Mouse (Mus musculus): ENCODE measurements around the gene Kcnq1. TPM values are rescaled to one million over a fixed set of nuclear protein-coding genes. Genes with fewer than 3 reads are reported as not detected.

Gene Kcnq1
- total RNA-seq, 2 experiments from 2014 or later, result 0.84 to 1.4 TPM

DNA sequence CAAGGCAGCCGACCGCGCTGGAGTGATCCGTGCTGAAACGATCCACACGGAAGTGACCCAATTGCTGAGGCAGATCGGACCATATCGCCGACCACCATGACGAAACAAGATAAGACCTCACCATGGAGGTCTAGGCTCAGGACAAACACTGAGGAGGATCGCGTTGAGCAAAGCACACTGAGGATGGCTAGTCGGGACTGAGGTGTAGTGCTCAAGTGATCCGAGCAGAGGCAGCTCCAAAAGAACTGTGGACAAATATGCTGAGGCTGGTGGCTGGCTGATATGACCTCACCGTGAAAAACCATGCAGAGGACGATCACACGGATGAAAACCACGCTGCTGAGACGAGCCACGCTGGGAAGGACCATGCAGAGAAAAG lies 189.8 kb downstream of the Kcnq1 start:
- intact Hi-C loops (cut with DNase I; ENCODE audit: low total_unique reads), result no loop called here
- no peak for DNase-seq

DNA sequence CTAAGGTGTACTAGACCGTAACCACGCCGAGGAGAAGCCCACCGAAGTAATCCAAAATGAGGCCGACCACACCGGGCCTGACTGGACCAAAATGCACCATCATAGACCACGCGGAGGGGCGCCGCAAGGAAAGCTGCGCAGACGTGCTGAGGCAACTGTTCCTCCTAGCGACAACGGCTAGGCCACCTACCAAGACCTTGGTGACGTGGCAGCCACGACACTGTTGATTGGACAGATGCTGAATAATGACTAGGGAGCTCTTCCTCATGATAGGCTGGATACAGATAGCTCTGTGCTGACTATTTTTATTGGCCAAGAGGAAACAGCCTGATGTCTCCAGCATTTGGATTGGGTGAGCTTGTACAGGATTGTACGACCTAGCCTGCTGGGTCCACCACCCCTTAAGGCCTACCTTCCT lies 190.2 kb downstream of the Kcnq1 start:
- intact Hi-C loops (cut with DNase I; ENCODE audit: low total_unique reads), result no loop called here

DNA sequence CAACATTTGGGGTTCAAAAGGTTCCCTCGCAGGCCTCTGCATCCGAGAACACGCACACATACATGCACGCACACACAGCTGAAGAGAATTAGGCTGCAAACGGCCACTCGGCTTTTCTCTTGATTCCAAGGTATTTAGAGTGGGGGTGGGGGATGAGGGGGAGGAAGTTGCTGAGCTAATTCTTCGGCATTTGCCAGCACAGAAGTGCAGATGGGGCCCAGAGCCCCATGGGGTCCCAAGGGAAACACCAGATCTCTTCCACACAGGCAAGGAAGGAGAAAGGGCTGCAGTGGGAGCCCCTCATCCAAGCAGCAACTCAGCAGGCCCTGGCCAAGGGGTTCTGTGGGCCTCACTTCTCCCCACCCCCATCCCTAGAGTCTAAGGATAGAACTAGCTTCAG lies 193.9 kb downstream of the Kcnq1 start:
- no peak for DNase-seq
- intact Hi-C loops (cut with DNase I; ENCODE audit: low total_unique reads), result no loop called here

More for the DNA sequence above, 190.2 kb downstream of the Kcnq1 start:
- peak; percentile 85 for DNase-seq

DNA sequence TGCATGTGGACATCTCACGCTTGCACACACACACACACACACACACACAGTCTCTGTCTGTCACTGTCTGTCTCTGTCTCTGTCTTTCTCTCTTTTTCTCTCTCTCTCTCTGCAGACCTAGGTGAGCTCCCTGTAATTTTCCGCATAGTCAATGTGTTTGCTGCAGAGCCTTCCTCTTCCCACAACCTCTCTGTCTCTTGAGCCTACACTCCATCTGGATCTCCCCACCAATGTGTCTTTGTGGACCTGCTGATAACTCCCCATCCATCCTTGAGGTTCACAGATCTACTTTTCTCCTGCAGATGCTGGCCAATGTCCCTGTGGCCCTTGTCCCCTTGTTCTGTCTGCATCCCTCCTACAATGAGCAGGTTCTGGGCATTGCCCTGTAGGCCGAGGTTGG lies 194.5 kb downstream of the Kcnq1 start:
- no peak for DNase-seq
- intact Hi-C loops (cut with DNase I; ENCODE audit: low total_unique reads), result no loop called here

DNA sequence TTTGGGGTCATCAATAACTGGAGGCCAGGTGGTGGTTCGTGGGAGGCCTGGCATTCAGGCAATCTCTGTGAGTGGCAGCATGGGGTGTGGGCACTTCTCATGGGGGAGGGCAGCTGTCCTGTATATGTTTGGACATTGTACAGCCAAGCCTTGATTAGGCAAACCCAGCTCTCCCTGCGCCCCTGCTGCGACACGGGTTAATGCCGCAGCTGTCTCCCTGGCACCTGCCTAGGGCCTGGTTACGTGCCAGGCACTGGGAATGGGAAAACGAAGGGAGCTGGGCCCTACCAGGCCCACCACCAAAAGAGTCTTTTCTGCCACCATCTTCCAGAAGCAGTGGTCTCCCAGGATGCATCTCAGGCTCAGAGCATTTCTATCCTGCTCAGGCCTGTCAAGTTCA lies 196.0 kb downstream of the Kcnq1 start:
- intact Hi-C loops (cut with DNase I; ENCODE audit: low total_unique reads), result no loop called here
- DNase-seq, result no peak

DNA sequence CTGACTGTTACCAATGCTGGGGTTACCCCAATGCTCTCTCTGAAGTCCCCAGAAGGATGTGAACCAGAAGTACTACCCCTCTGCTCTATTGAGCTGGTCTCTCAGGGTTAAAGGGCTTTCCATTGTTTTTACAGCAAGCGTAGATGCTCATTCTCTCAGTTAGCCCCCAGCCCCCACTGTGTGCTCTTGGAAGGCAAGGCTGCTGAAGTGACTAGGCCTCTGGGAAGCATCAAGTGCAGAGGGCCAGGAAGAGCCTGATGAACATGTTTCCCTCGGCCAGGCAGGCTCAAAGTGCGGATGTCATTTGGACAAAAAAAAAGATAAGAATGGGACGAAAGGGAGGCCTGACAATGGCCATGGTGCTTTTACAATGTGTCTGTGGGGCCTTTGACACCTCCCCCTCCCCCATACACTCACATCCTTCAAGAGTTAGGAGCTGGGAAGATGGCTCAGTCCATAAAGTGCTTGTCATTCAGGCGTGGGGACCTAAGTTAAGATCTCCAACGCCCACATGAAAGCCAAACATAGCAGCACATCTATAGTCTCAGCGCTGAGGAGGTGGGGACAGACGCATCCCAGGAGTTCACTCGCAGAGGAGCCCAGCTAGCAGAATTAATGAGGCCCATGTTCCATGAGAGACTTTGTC lies 196.6 kb downstream of the Kcnq1 start:
- intact Hi-C loops (cut with DNase I; ENCODE audit: low total_unique reads), result no loop called here
- DNase-seq, result no peak

DNA sequence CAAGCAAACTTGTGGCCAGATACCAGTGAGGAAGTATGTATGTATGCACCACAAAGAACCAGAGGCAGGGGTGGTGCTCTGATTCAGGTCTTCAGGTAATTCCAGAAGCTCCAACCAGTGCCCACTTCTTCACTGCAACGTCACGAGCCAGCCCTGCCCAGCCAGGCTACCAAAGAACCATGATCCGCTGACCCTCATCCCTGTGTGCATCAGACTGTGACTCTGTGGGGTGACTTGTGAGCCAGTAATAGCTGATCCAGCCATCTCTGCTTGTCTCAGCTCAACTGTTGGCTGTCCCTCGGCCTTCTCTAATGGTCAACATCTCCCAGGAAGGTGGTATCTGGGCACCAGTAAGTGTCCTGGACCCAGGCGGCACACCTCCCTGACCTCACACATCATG lies 197.4 kb downstream of the Kcnq1 start:
- intact Hi-C loops (cut with DNase I; ENCODE audit: low total_unique reads), result no loop called here
- DNase-seq, result no peak

DNA sequence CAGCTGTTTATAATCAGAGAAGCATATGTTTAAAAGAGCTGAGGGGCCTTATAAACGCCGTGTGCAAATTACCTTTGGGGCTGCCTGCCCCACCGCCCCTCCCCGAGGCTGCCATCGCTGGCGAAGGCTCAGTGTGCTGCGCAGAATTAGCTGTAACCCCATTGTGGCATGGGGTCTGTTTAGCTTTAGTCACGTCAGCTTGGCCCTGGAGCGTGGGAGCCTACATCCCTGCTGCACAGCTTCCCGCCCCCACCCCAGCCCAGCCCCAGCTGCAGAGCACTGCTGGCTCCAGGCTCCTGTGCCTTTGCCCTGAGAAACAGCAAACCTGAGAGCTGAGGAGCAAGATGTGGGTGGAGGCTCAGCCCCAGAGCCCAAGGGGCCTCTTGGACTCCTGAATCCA lies 199.6 kb downstream of the Kcnq1 start:
- DNase-seq, result no peak
- intact Hi-C loops (cut with DNase I; ENCODE audit: low total_unique reads), result no loop called here

DNA sequence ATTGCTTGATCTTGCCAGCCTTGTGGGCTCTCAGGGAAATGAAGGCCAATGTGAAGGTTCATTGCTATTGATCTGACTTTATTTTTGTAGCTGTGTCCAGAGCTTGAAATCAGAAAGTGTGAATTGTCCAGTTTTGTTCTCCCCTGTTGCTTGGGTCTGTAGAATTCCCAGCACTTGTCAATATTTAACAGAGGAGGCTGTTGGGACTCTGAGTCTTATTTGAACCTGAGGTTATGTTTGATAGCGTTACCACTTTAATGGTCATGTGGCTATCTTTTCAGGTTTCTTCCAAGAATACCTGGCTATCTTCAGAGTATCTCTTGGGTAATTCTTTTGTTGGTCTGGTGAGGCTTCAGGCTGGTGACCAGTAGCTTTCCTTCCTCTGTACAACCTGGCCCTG lies 201.8 kb downstream of the Kcnq1 start:
- intact Hi-C loops (cut with DNase I; ENCODE audit: low total_unique reads), result no loop called here
- no peak for DNase-seq

DNA sequence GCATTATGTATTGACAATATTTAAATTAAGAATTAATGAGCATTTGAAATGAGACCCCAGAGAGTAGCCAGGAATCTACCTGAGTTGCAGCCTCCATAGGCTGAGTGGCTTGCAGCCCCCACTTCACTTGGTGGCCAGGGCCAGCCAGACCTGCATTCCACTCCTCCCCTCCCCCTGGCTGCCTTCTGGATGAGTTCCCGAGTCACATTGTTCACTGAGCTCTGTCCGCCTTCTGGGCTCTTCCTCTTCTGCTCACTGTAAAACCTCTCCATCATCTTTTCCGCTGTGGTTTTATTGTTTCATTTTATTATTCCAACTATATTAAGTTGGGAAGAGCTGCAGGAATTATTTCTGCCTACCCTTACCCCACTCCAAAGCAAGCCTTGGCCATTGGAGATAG lies 204.1 kb downstream of the Kcnq1 start:
- DNase-seq, result no peak
- intact Hi-C loops (cut with DNase I; ENCODE audit: low total_unique reads), result no loop called here

DNA sequence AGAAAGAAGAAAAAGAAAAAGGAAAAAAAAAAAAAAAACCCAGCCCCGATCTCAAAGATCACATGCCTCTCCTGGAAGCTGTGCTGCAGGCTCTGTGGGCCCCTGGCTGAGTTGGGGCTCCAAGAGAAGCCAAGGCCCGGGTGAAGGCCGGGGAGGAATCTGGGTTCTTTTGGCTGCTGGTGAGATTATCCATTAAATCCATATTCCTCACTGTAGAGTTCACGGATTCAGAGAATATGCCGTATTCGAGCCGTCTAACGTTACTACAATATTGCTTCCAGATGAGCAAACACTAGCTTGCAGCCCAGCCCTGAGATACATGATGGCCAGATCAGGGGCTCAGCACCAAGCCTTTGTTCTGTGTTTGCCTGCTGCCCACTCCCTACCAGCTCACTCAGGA lies 204.7 kb downstream of the Kcnq1 start:
- no peak for DNase-seq
- intact Hi-C loops (cut with DNase I; ENCODE audit: low total_unique reads), result no loop called here

DNA sequence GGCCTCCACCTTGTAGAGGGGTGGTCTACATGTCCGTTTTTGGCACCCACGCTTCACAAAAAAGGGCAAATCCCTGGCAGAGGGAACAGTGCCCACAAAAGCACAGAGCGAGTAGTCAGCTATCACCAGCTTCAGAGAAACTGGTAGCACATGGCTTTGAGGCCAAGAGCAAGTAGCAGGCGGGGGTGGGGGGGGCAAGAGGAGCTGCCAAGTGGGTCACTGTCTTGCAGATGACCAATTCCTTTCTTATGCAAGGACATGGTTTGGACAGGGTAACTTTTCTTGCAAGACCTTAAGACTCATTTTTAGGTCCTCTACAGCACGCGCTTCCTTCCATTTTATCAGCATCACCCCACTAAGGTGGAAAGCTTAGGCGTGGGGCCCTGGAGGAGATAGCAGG lies 205.3 kb downstream of the Kcnq1 start:
- DNase-seq, result no peak
- intact Hi-C loops (cut with DNase I; ENCODE audit: low total_unique reads), result no loop called here

DNA sequence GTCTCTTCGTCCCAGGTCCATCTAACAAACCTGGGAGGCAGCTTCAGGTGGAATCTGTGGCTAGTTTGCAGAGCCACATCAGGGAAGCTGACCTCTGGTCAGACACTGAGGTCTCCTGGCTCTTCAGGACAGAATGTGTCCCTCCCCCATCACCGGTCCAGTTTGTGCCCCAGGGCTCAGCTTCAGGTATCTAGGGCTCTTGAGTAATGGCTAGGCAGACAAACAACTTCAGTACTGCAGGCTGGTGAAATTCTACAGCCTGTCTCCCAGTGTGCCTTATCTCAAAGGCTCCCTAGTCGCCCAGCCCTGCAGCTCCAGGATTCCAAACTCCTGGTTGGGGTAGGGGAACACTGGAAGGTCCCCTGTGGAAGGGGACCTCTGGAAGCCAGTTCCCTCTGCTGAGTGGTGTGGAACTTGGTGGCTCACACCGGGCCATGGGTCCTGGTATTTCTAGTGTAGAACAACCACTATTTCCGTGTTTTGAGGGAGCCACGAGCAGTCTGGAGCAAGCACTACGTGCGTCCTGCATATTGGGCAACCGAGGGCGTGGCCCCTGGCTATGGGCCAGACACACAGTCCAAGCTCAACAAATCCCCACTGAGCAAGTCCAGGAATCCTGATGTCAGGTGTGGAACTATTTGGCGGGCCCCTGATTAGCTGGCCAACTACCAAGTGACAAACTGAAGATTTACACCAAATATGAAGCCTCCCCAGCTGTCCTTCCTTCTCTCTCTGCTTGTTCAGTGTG lies 207.6 kb downstream of the Kcnq1 start:
- intact Hi-C loops (cut with DNase I; ENCODE audit: low total_unique reads), result no loop called here

DNA sequence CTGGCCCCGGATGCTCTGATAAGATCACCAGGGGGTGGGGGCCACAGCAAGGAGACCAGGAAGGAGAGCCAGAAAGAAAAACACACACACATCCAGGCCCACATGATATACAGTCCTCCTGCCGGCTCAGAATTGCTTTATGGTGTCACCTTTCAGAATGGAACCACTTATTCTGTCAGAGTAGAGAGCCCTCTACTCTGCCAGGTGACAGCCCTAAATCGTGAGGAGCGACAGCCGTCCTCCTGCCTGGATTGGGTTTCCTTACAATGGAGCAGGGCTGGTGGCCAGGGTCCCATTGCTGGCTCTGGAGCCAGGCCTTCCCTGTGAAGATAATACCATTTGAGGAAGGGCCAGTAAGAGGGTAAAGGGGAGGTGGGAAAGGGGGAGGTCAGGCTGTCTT lies 212.3 kb downstream of the Kcnq1 start:
- intact Hi-C loops (cut with DNase I; ENCODE audit: low total_unique reads), result no loop called here
- no peak for DNase-seq

More for the DNA sequence above, 207.6 kb downstream of the Kcnq1 start:
- DNase-seq, result peak; percentile 69

DNA sequence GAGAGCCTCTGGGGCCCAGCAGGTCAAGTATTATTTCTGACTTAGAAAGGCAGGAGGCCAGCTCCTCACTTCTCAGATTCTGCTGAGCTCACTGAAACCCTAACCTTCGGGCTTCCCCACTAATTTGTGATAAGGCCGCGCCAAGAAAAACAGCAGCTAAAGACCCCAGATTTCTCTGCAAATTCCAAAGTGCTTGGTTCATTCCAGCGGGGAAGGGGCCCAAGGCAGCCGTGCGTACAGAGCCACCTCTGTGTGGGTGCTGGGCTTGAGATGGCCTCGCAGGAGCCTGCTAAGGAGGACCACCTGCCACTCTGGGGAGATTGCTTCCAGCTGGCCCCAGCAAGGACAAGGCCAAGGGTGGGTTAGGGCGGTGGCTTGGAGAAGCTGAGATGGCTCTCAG lies 214.2 kb downstream of the Kcnq1 start:
- no peak for DNase-seq
- intact Hi-C loops (cut with DNase I; ENCODE audit: low total_unique reads), result no loop called here

DNA sequence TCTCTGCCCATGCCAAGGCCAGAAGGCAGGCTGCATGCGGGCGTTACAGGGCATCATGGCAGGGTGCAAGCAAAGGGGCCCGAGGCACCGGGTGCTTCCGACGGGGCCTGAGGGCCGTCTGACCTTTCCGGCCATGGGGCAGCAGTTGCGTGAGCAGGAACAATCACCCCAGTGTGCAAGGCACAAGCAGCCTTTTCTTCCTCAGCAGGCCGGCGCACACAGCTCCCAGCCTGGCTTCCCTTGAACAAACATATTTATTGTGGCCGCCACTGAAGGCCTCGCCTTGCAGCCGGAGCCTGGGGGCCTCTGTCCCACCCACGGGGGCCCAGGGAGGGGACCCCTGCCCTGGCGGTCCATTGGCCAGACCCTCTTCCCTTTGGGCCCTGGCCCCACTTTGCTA lies 218.9 kb downstream of the Kcnq1 start:
- intact Hi-C loops (cut with DNase I; ENCODE audit: low total_unique reads), result no loop called here
- no peak for DNase-seq

DNA sequence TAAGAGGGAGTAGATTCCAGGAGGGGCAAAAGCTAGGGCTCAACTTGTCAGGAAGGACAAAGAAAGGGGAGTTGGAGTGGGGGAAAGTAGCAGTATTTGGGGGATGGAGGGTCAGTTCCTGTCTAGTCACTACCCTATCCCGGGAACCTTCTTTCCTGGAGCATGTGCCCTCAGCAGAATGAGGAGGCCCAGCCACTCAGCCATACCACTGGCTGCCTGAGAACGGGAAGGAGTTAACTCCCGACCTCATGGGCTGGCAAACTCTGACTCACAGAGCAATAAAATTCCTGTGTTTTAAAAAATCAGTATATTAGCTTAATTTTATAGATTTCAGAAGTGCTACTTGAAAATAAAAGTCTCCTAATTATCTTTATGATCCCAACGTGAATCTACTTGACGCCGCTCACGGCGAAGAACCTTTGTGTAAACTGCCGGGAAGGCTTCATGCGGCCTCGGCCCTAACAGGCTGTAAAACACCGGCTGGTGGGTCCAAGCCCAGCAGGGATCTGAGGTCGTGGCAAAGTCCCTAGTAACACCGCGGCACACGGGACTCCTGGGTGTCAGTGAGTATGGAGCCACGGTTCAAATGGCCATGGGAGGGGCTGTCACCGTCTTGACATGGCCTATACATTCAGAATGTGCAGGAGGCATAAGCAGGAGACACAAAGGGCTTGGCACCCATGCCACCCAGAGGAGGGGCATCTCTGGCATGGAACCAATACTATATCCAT lies 222.2 kb downstream of the Kcnq1 start:
- no peak for DNase-seq
- intact Hi-C loops (cut with DNase I; ENCODE audit: low total_unique reads), result no loop called here

DNA sequence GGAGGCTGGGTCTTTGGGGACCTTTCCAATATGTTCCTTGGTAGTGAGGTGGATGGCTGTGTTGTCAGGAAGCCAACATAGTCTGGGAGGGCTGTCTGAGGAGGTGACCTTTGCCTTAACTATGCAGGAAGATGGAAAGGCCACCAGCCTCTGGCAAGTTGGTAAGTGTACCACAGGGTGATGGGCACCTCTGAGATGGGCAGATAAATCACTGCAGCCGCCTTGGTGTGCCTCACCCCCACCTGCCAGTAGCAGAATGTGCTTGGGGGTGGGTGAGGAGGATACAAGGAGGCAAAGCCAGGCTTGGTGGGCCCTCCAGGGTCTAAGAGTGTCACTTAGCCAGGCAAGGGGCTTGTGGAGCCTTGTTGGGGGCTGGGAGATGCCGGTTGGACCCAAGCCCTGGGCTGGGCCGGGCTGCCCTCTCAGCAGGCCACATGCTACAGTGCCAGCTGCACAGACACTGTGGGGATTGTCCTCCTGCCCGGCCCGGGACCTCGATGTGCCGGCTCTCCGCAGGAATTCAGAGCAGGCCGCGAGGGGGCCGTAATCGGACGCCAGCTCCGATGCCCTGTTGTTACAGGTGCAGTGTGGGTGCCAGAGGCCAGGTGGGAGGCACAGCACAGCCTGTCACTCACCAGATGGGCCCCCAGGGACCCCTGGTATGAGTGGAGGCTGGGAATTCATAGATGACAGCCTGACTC lies 223.1 kb downstream of the Kcnq1 start:
- no peak for DNase-seq

DNA sequence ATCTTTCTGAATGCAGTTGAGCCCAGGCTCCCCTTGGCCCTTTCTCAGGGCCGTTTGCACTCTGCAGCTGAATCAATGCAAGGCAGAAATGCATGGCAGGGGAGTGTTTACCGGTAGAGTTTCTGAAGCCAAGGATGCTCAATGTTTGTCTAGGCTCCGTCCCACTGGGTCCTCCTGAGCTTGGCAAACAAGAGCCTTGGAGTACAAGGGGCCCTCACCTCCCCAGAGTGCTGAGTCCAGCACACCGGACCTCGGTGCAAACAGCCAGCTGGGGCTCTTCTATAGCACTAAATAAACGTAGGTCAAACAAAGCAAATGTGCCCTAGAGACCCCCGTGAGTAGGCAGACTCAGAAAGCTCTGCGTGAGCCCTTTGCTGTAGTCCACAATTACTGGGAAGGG lies 226.9 kb downstream of the Kcnq1 start:
- DNase-seq, result no peak
- intact Hi-C loops (cut with DNase I; ENCODE audit: low total_unique reads), result no loop called here

More for the DNA sequence above, 223.1 kb downstream of the Kcnq1 start:
- intact Hi-C loops (cut with DNase I; ENCODE audit: low total_unique reads), result no loop called here

DNA sequence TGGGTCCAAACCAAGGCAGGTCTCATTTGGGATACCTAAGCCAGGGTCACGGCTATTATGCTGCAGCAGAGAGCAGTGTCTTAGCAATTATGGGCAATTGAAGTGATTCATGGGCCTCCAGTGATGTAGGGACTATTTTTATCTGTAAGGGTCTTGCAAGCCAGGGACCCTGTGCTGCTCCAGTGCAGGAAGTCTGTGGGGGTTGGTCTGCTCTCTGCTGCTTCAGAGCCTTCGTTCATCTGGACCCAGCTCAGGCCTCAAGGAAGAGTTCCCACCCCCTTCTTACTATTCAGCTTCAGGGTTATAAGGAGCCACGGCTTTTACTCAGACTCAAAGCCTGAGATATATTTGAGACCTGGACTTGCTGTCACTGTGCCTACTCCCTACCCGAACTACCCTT lies 227.4 kb downstream of the Kcnq1 start:
- no peak for DNase-seq
- intact Hi-C loops (cut with DNase I; ENCODE audit: low total_unique reads), result no loop called here
